16 mouse cellular contexts compared by ENCODE assay signal in the genomic region with DNA sequence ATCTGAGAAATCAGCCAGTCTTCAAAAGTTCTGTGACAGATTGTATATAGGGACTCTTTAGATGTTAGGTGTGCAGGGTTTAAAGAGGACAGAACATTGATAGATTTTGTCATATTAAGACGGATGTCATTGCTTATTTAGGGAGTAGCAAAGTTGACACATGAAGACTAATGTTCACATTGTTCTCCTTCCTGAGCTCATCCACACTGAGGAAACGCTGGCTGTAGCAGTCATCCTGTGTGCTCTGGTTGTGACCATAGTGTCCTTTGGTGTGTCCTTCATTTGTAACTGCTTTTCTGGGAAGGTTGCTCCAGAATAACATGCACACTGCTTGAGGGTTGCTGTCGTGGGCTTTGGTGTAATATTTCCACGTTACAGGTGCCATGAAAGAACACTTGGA.
"Had no signal": no experiment of that assay in that cellular context is flagged by ENCODE, and none has a peak within 500 bp of the region (broad histone marks: within the 10 kb centered on the region; RNA-seq: fewer than 3 reads in every experiment).

No protein-coding gene starts in this region.

- H3K9ac ChIP-seq: limb, embryonic 13.5 days; liver, embryonic 14.5 days; lung, embryonic 15.5 days; neural tube, embryonic 12.5 days had no signal

- DNase-seq: kidney, postnatal 4 days; midbrain, embryonic 14.5 days; retina, postnatal 1 day; right cerebral cortex, postnatal 4 days; spleen, adult 18-20 months; thymus, postnatal 4 days had no signal

- H3K27me3 ChIP-seq: limb, embryonic 13.5 days; lung, embryonic 15.5 days; neural tube, embryonic 12.5 days had no signal

- H3K4me1 ChIP-seq: limb, embryonic 13.5 days; neural tube, embryonic 12.5 days had no signal

- H3K27ac ChIP-seq: layer of hippocampus, adult 2 months; limb, embryonic 13.5 days; liver, embryonic 14.5 days; lung, embryonic 15.5 days; midbrain, embryonic 10.5 days; neural tube, embryonic 12.5 days had no signal

- H3K4me2 ChIP-seq: limb, embryonic 13.5 days; lung, embryonic 15.5 days; neural tube, embryonic 12.5 days had no signal

- H3K9me3 ChIP-seq: limb, embryonic 13.5 days; lung, embryonic 15.5 days; midbrain, embryonic 10.5 days; neural tube, embryonic 12.5 days had no signal

- H3K4me3 ChIP-seq: layer of hippocampus, adult 2 months; limb, embryonic 13.5 days; lung, embryonic 15.5 days; midbrain, embryonic 10.5 days; myocyte; neural tube, embryonic 12.5 days had no signal

- ATAC-seq: hindbrain, embryonic 16.5 days; inflammation-experienced regulatory T-cells, adult 6 months; intestine, postnatal 0 days had no signal
